Mouse (Mus musculus) layer of hippocampus, adult 8-10 months (tissue): ENCODE data around the gene Tmtc1. TPM values are rescaled to one million over a fixed set of nuclear protein-coding genes. Genes with fewer than 3 reads are reported as not detected.

ENCODE experiments used
- DNase-seq, 2 experiments: peaks; one replicate each; pipeline ENCODE4 v3.0.0; 2022; ENCODE audit warnings: low spot score in 2 of 2
- total RNA-seq, 4 experiments: library from RNA; stranded (reverse); gene quantifications; 2 replicates each; pipeline ENCODE4 v1.2.4; 2022

The Tmtc1 gene
- total RNA-seq, 4 experiments from 2014 or later: 33.5 to 41.2 (median 37.6) TPM

GRCm38 (mm10) chr6:148373444-148373843, 70.7 kb downstream of the Tmtc1 start:
- DNase-seq: no peak

- no peak for DNase-seq
Observed at GRCm38 (mm10) chr6:148371223-148371622, 73.0 kb downstream of the Tmtc1 start.

- DNase-seq: no peak
Observed at GRCm38 (mm10) chr6:148367094-148367539, 77.1 kb downstream of the Tmtc1 start.

GRCm38 (mm10) chr6:148366629-148367028, 77.6 kb downstream of the Tmtc1 start:
- DNase-seq: no peak

GRCm38 (mm10) chr6:148363162-148363561, 81.0 kb downstream of the Tmtc1 start:
- no peak for DNase-seq

GRCm38 (mm10) chr6:148362475-148362874, 81.7 kb downstream of the Tmtc1 start:
- peak; percentile 29 to 45 for DNase-seq

GRCm38 (mm10) chr6:148359348-148359905, 84.8 kb downstream of the Tmtc1 start:
- no peak for DNase-seq

GRCm38 (mm10) chr6:148358580-148359246, 85.5 kb downstream of the Tmtc1 start:
- no peak for DNase-seq

GRCm38 (mm10) chr6:148356141-148356540, 88.0 kb downstream of the Tmtc1 start:
- DNase-seq: no peak

- peak in 1 of 2 experiments; percentile 24 for DNase-seq
Observed at GRCm38 (mm10) chr6:148354509-148355474, 89.4 kb downstream of the Tmtc1 start.

- DNase-seq: no peak
Observed at GRCm38 (mm10) chr6:148354151-148354508, 90.1 kb downstream of the Tmtc1 start.

- no peak for DNase-seq
Observed at GRCm38 (mm10) chr6:148345001-148345400, 99.2 kb downstream of the Tmtc1 start.

- DNase-seq: no peak
Observed at GRCm38 (mm10) chr6:148342191-148342590, 102.0 kb downstream of the Tmtc1 start.

- DNase-seq: no peak
Observed at GRCm38 (mm10) chr6:148341765-148342164, 102.4 kb downstream of the Tmtc1 start.

GRCm38 (mm10) chr6:148338326-148338957, 105.7 kb downstream of the Tmtc1 start:
- no peak for DNase-seq

- DNase-seq: no peak
Observed at GRCm38 (mm10) chr6:148336290-148336955, 107.8 kb downstream of the Tmtc1 start.

- no peak for DNase-seq
Observed at GRCm38 (mm10) chr6:148331916-148332315, 112.3 kb downstream of the Tmtc1 start.

- DNase-seq: no peak
Observed at GRCm38 (mm10) chr6:148329976-148330375, 114.2 kb downstream of the Tmtc1 start.

GRCm38 (mm10) chr6:148328928-148329327, 115.3 kb downstream of the Tmtc1 start:
- DNase-seq: no peak

- no peak for DNase-seq
Observed at GRCm38 (mm10) chr6:148328130-148328529, 116.1 kb downstream of the Tmtc1 start.

GRCm38 (mm10) chr6:148318736-148319135, 125.5 kb downstream of the Tmtc1 start:
- no peak for DNase-seq
